Mouse (Mus musculus) hindbrain, postnatal 0 days (tissue): ENCODE data around the gene Gm38431. TPM values are rescaled to one million over a fixed set of nuclear protein-coding genes. Genes with fewer than 3 reads are reported as not detected.

Source experiments
- ATAC-seq: fragments of 200-750 bp; cut with Nextera tagmentation; 2 replicates; pipeline ENCODE4 v1.8.0; 2017; ENCODE audit warnings: mild to moderate bottlenecking, moderate TSS enrichment, moderate library complexity
- DNase-seq: peaks from one replicate; pipeline ENCODE4 v3.0.0-alpha.2; 2015; ENCODE audit warnings: low spot score
- H3K27ac ChIP-seq: fragments of 300-500 bp; sonication (generic); 2 replicates; pipeline ENCODE4 v1.5.1; 2014; ENCODE audit warnings: mild to moderate bottlenecking
- H3K27me3 ChIP-seq: fragments of 300-500 bp; sonication (generic); 2 replicates; pipeline ENCODE4 v1.6.1; 2014; ENCODE audit warnings: low read length, mixed read lengths; ENCODE audit not compliant: insufficient read depth
- H3K36me3 ChIP-seq: fragments of 300-500 bp; sonication (generic); 2 replicates; pipeline ENCODE4 v1.6.1; 2014; ENCODE audit warnings: low read length, mixed read lengths; ENCODE audit not compliant: insufficient read depth
- H3K4me1 ChIP-seq: fragments of 300-500 bp; sonication (generic); 2 replicates; pipeline ENCODE4 v1.6.1; 2014; ENCODE audit warnings: antibody characterized with exemption, low read length, mixed read lengths; ENCODE audit not compliant: insufficient read depth
- H3K4me2 ChIP-seq: fragments of 300-500 bp; sonication (generic); 2 replicates; pipeline ENCODE4 v1.6.1; 2014; ENCODE audit warnings: low read depth, mild to moderate bottlenecking, low read length, moderate library complexity, mixed read lengths
- H3K4me3 ChIP-seq: fragments of 300-500 bp; sonication (generic); 2 replicates; pipeline ENCODE4 v1.5.1; 2014; ENCODE audit warnings: low read length
- H3K9ac ChIP-seq: fragments of 300-500 bp; sonication (generic); replicated peaks from 2 replicates; pipeline ENCODE4 v1.6.1; 2014; ENCODE audit warnings: mild to moderate bottlenecking, low read length, moderate library complexity, mixed read lengths
- H3K9me3 ChIP-seq: fragments of 300-500 bp; sonication (generic); 2 replicates; pipeline ENCODE4 v1.6.1; 2016; ENCODE audit warnings: low read length, mixed read lengths
- CTCF ChIP-seq: IDR thresholded peaks from 2 replicates; pipeline ENCODE4 v1.5.1; 2016; ENCODE audit warnings: antibody characterized with exemption, control low read depth, low read depth
- WGBS: fragments of 180-500 bp; shearing (Covaris S2); extraction: QIAGEN DNeasy Blood & Tissue Kit; methylation state at CpG from one replicate; pipeline ENCODE4 v1.1.7; 2014; 5-methylcytosine and 5-hydroxymethylcytosine counted together
- polyA plus RNA-seq: library from polyadenylated mRNA; unstranded; fragments of >200 nt; fragmentation: Nextera tagmentation; extraction: Ambion mirVana; gene quantifications from 2 replicates; pipeline ENCODE4 v1.2.1, GENCODE M21; 2015
- total RNA-seq: library from RNA; depleted of rRNA; stranded (reverse); fragments of >200 nt; gene quantifications from 2 replicates; pipeline ENCODE4 v1.2.3, GENCODE M21; 2014; rRNA removed

Gm38431 gene
- total RNA-seq (0.11 and 2.7 TPM in 2 replicates), polyA plus RNA-seq (0.16 and 0.96 TPM in 2 replicates)

DNA sequence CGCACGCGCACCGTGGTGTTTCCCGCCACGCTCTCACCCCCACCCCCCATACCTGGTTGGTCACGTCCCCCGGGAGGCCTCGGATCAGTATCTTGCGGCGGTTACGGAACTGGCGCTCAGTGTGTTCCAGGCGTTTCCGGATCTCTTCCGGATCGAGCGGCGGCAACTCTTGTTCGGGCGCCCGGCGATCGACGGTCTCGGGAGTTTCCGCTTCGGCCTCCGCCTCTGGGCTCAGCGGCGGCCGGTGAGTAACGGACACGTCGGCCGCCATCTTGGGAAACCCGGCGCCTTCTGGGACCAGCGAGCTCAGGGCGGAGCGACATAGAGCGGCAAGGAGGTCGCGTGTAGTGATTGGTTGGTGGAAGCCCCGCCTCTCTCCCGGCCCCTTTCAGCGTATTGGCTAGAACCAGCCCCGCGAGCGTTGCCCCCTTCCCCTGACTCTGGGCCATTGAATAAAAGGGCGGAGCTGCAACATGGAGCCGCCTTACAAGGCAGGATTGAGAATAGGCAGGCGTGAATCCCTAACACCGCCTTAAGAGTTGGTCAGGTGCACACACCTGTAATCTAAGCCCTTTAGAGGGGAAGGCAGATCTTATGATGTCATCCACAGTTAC lies at the start of gene Gm38431, which contains the start of gene Raver1:
Gene Gm38431 (minus strand): TSS at position 291 of the 614 bp plus-strand sequence.
Gene Raver1 (minus strand): TSS at position 302 of the 614 bp plus-strand sequence.
- Histone ChIP-seq H3K4me1 (peaks cover 8% of the 10 kb centered on the region), H3K4me2 (peak within 1 kb of the TSS; percentile 70), H3K27me3 (no peaks in the 10 kb centered on the region), H3K36me3 (peaks cover 21% of the 10 kb centered on the region; the same call in 1 of the 2 replicates), H3K9ac (peak within 1 kb of the TSS; percentile 70), H3K4me3 (peak within 1 kb of the TSS; percentile 64), H3K27ac (peak within 1 kb of the TSS; percentile 88), H3K9me3 (no peaks in the 10 kb centered on the region)
- ATAC-seq, result peak; percentile 100
- peak; percentile 99 for DNase-seq
- under 1% methylated on average over 54 of the region's 54 CpGs for WGBS
- no peak for TF ChIP-seq CTCF

DNA sequence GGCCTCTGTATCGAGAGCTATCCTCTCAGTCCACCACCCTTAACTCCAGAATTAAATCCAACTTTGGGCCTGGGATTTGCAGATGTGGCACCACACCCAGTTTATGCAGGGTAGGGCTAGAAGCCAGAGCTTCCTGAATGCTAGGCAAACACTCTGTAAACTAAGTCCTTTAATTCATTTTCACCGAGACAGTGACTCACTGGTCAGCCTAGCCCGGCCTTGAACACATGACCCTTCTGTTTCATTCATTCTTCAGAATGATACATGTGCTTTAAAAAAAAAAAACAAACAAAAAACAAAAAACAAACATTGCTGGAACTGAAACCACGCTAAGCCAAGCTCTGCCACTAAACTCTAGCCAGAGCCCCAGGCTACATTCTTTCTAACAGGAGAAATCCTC lies 46.6 kb upstream of the Gm38431 start:
- Histone ChIP-seq H3K4me1 (no peaks in the 10 kb centered on the region), H3K27ac (no peak overlapping the region), H3K4me2 (no peak overlapping the region), H3K9me3 (no peaks in the 10 kb centered on the region), H3K4me3 (no peak overlapping the region), H3K36me3 (peaks cover 53% of the 10 kb centered on the region), H3K9ac (no peak overlapping the region), H3K27me3 (no peaks in the 10 kb centered on the region)
- WGBS, result 90% methylated on average over 4 of the region's 4 CpGs
- TF ChIP-seq CTCF, result no peak
- no peak for DNase-seq
- ATAC-seq, result no peak

GRCm38 (mm10) chr9:21137229-21137628 lies 45.4 kb upstream of the Gm38431 start:
- Histone ChIP-seq H3K9ac (no peak overlapping the region), H3K4me3 (no peak overlapping the region), H3K27me3 (no peaks in the 10 kb centered on the region), H3K9me3 (no peaks in the 10 kb centered on the region), H3K36me3 (peaks cover 42% of the 10 kb centered on the region), H3K4me1 (no peaks in the 10 kb centered on the region), H3K27ac (no peak overlapping the region), H3K4me2 (no peak overlapping the region)
- ATAC-seq (peak; percentile 16; the same call in 1 of the 2 replicates), DNase-seq (peak; percentile 80)
- 47% methylated on average over 3 of the region's 3 CpGs for WGBS
- TF ChIP-seq CTCF, result peak; percentile 82

GRCm38 (mm10) chr9:21136401-21136800 lies 44.6 kb upstream of the Gm38431 start:
- Histone ChIP-seq H3K9ac (no peak overlapping the region), H3K27ac (no peak overlapping the region), H3K36me3 (peaks cover 34% of the 10 kb centered on the region), H3K4me2 (no peak overlapping the region), H3K9me3 (no peaks in the 10 kb centered on the region), H3K4me1 (no peaks in the 10 kb centered on the region), H3K4me3 (no peak overlapping the region), H3K27me3 (no peaks in the 10 kb centered on the region)
- no peak for TF ChIP-seq CTCF
- ATAC-seq, result no peak
- no peak for DNase-seq
- WGBS, result 76% methylated on average over 6 of the region's 6 CpGs

DNA sequence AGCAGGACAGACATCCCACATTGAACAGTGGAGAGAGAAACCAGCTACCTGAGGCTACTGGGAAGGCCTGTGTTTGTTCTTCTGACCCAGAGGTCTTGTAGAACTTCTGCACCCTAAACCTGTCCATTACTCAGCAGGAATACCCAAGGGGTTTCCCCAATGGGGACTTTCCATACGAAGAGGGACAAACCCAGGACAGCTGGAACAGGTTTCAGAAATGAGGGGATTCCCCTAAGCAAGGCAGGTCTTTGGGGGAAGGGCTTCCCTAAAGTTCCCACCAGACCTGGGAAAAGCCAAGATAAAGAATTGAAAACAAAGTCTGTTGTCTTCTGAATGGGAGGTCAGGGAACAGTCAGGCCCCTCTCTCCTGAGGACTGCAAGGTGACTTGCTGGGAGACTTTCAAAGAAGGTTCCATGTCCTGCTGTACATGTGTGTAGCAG lies 44.2 kb upstream of the Gm38431 start:
- H3K36me3 ChIP-seq, result peaks cover 30% of the 10 kb centered on the region
- H3K4me2 ChIP-seq, result no peak overlapping the region
- WGBS, result 62% methylated on average over 1 of the region's 1 CpGs
- H3K9me3 ChIP-seq, result no peaks in the 10 kb centered on the region
- H3K27me3 ChIP-seq, result no peaks in the 10 kb centered on the region
- no peak overlapping the region for H3K4me3 ChIP-seq
- no peak for DNase-seq
- no peaks in the 10 kb centered on the region for H3K4me1 ChIP-seq
- H3K9ac ChIP-seq, result no peak overlapping the region
- ATAC-seq, result no peak
- no peak overlapping the region for H3K27ac ChIP-seq
- no peak for TF ChIP-seq CTCF

- no peak for ATAC-seq
- TF ChIP-seq CTCF, result no peak
These were observed 43.6 kb upstream of the Gm38431 start for GRCm38 (mm10) chr9:21135329-21135890.

More at GRCm38 (mm10) chr9:21135329-21135890, 43.6 kb upstream of the Gm38431 start:
- no peaks in the 10 kb centered on the region for H3K9me3 ChIP-seq
- H3K27me3 ChIP-seq, result no peaks in the 10 kb centered on the region
- H3K36me3 ChIP-seq, result peaks cover 24% of the 10 kb centered on the region
- no peak overlapping the region for H3K9ac ChIP-seq
- H3K4me2 ChIP-seq, result no peak overlapping the region
- H3K27ac ChIP-seq, result no peak overlapping the region
- no peak for DNase-seq
- H3K4me3 ChIP-seq, result no peak overlapping the region
- H3K4me1 ChIP-seq, result 0 out of 2 replicates have a peak, but pooled peaks cover 3% of the 10 kb centered on the region
- 78% methylated on average over 4 of the region's 4 CpGs for WGBS
